Comparison of ENCODE assay signal across 8 mouse cellular contexts in genomic region chr9:79718481-79719370, GRCm38 (mm10). TPM values are rescaled to one million over a fixed set of nuclear protein-coding genes. Genes with fewer than 3 reads are reported as not detected.
DNase-seq lines count a peak whose midpoint lies in the region; ATAC-seq and TF ChIP-seq lines count a peak whose summit lies in the region.

TSS of gene Col12a1 (minus strand) at chr9:79718831.

- no peak for TF ChIP-seq POLR2A in spleen, adult 2 months (IDR thresholded peaks at IDR 0.05; ENCODE audit: low read depth, low read length)

- H3K27ac ChIP-seq in spleen, adult 2 months (ENCODE audit: insufficient read depth, low read length): no peak within 1 kb of the TSS
- peak within 1 kb of the TSS; percentile 93 for H3K27ac ChIP-seq in embryonic facial prominence, embryonic 14.5 days (replicated peaks; ENCODE audit: low read depth, low read length)
- peak within 1 kb of the TSS; percentile 72 for H3K27ac ChIP-seq in kidney, postnatal 0 days

- H3K9ac ChIP-seq in embryonic facial prominence, embryonic 14.5 days (ENCODE audit: low read depth, low read length): peak within 1 kb of the TSS; percentile 86
- peak within 1 kb of the TSS; percentile 59 for H3K9ac ChIP-seq in kidney, postnatal 0 days (ENCODE audit: low read depth, low read length)

- TF ChIP-seq CTCF in spleen, adult 2 months (IDR thresholded peaks at IDR 0.05; ENCODE audit: extremely low read depth, insufficient read depth, insufficient read length, insufficient replicate concordance): no peak
- TF ChIP-seq CTCF in kidney, postnatal 0 days (IDR thresholded peaks at IDR 0.05; ENCODE audit: low read depth): peak; percentile 8; the same call in 1 of the 2 replicates

- peaks cover 24% of the 10 kb centered on the region for H3K27me3 ChIP-seq in spleen, adult 2 months (ENCODE audit: control insufficient read depth, insufficient read depth, low read length)
- H3K27me3 ChIP-seq in embryonic facial prominence, embryonic 14.5 days (replicated peaks; ENCODE audit: control insufficient read depth, insufficient read depth, low read length): peaks cover 10% of the 10 kb centered on the region; the same call in 1 of the 2 replicates
- H3K27me3 ChIP-seq in kidney, postnatal 0 days (ENCODE audit: insufficient read depth, low read length): peaks cover 8% of the 10 kb centered on the region; the same call in 1 of the 2 replicates

- H3K4me2 ChIP-seq in embryonic facial prominence, embryonic 14.5 days (ENCODE audit: low read depth, low read length): peak within 1 kb of the TSS; percentile 69
- peak within 1 kb of the TSS; percentile 87 for H3K4me2 ChIP-seq in kidney, postnatal 0 days (ENCODE audit: low read length)

- no peak for DNase-seq in spleen, adult 2 months (ENCODE audit: low read depth in 1 of 2, low spot score in 2 of 2)
- no peak for DNase-seq in spleen, postnatal 14 days (ENCODE audit: low spot score in 2 of 2)
- DNase-seq in embryonic facial prominence, embryonic 14.5 days (ENCODE audit: low spot score): peak; percentile 94
- peak; percentile 49 to 61 for DNase-seq in heart, adult 9 months (ENCODE audit: low spot score in 2 of 2)
- peak; percentile 90 for DNase-seq in kidney, postnatal 0 days (ENCODE audit: low spot score)
- DNase-seq in lung, postnatal 14 days: peak; percentile 87
- peak; percentile 58 for DNase-seq in right cerebral cortex, postnatal 4 days
- no peak for DNase-seq in spleen, postnatal 36 days (ENCODE audit: low spot score in 2 of 2)

- no peaks in the 10 kb centered on the region for H3K9me3 ChIP-seq in embryonic facial prominence, embryonic 14.5 days (ENCODE audit: control insufficient read depth, low read length)
- 0 out of 2 replicates have a peak, but pooled peaks cover 2% of the 10 kb centered on the region for H3K9me3 ChIP-seq in kidney, postnatal 0 days (replicated peaks; ENCODE audit: low read length)

- 3% methylated on average over 64 of the region's 64 CpGs for WGBS in spleen, adult 2 months
- WGBS in embryonic facial prominence, embryonic 14.5 days: 0% methylated on average over 42 of the region's 64 CpGs
- under 1% methylated on average over 64 of the region's 64 CpGs for WGBS in kidney, postnatal 0 days

- peak; percentile 76 for ATAC-seq in embryonic facial prominence, embryonic 14.5 days (ENCODE audit: low read depth)
- ATAC-seq in kidney, postnatal 0 days (replicated peaks; ENCODE audit: low FRiP score, low read depth): peak; percentile 60

- no peaks in the 10 kb centered on the region for H3K36me3 ChIP-seq in spleen, adult 2 months (ENCODE audit: control insufficient read depth, insufficient read depth, low read length)
- no peaks in the 10 kb centered on the region for H3K36me3 ChIP-seq in embryonic facial prominence, embryonic 14.5 days (ENCODE audit: control insufficient read depth, insufficient read depth, low read length)
- H3K36me3 ChIP-seq in kidney, postnatal 0 days (ENCODE audit: insufficient read depth, low read length): no peaks in the 10 kb centered on the region

- H3K4me1 ChIP-seq in spleen, adult 2 months (ENCODE audit: control insufficient read depth, insufficient read depth, insufficient read length): peaks cover 2% of the 10 kb centered on the region; the same call in 1 of the 2 replicates
- H3K4me1 ChIP-seq in embryonic facial prominence, embryonic 14.5 days (ENCODE audit: control insufficient read depth, insufficient read depth, low read length): peaks cover 23% of the 10 kb centered on the region
- peaks cover 27% of the 10 kb centered on the region for H3K4me1 ChIP-seq in kidney, postnatal 0 days (replicated peaks; ENCODE audit: insufficient read depth, low read length)

- H3K4me3 ChIP-seq in spleen, adult 2 months (ENCODE audit: extremely low read depth, insufficient read depth, insufficient read length): peak within 1 kb of the TSS; percentile 32
- H3K4me3 ChIP-seq in embryonic facial prominence, embryonic 14.5 days (ENCODE audit: low read depth, low read length): peak within 1 kb of the TSS; percentile 56
- H3K4me3 ChIP-seq in kidney, postnatal 0 days (replicated peaks; ENCODE audit: low read depth, low read length): peak within 1 kb of the TSS; percentile 59

RNA-seq across cellular contexts. Expression of gene Col12a1, which starts in this region (rescaled TPM):
- 3.2 and 3.4 TPM in 2 replicates for polyA plus RNA-seq in spleen, adult 2 months (2012; rRNA removed)
- polyA plus RNA-seq in embryonic facial prominence, embryonic 14.5 days (2014; fragmentation: Nextera tagmentation; extraction: Ambion mirVana): 285 and 301 TPM in 2 replicates
- polyA plus RNA-seq in kidney, postnatal 0 days (2015; fragmentation: Nextera tagmentation; extraction: Ambion mirVana): 42.8 and 43.5 TPM in 2 replicates

Comparison
In these comparisons a context has a peak if more than half of its experiments do, and no peak if none do; other contexts are left out.
1. DNase-seq: peak in embryonic facial prominence, embryonic 14.5 days (single experiment), heart, adult 9 months (2 of 2), kidney, postnatal 0 days (single experiment), lung, postnatal 14 days (single experiment) and right cerebral cortex, postnatal 4 days (single experiment); none in spleen, adult 2 months (0 of 2), spleen, postnatal 14 days (0 of 2) and spleen, postnatal 36 days (0 of 2).
2. Peak in every context shown above with its lines, with median percentiles within 50 percentile points of each other: H3K4me3 ChIP-seq.